Mouse (Mus musculus): ENCODE results near the gene Anxa9.

DNA sequence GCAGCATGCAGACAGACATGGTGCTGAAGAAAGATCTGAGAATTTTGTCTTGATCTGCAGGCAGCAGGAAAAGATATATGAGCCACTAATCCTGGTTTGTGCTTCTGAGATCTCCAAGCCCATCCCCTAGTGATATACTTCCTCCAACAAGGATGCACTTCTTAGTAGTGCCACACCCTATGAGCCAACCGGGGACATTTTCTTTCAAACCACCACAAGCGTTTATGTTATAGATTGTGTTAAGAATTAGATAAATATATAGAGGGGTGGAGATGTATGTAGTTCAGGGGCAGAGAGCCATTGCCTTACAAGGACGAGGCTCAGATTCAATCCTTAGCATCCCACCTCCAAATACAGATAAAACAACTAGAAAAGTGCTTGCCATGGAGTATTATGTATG, 3.5 kb upstream of the Anxa9 start:
- TF ChIP-seq CTCF (IDR thresholded peaks at IDR 0.05; ENCODE audit: low read depth, low read length) = no peak
- no peak for TF ChIP-seq POLR2A (IDR thresholded peaks at IDR 0.05; ENCODE audit: extremely low read depth, insufficient read depth, low read length)

Data from liver, adult 2 months (tissue).